Mouse (Mus musculus): Measurements from ENCODE around the gene Lmod3. TPM values are rescaled to one million over a fixed set of nuclear protein-coding genes. Genes with fewer than 3 reads are reported as not detected.

The Lmod3 gene
- polyA plus RNA-seq, 1 experiment from 2014 or later: 0.58 TPM

GRCm38 (mm10) chr6:97292894-97293293 is 40.3 kb upstream of the Lmod3 start:
- no peak overlapping the region for H3K4me2 ChIP-seq (ENCODE audit: low read depth, low read length)
- no peak overlapping the region for H3K27ac ChIP-seq (replicated peaks; ENCODE audit: low read depth, low read length)
- H3K36me3 ChIP-seq (replicated peaks; ENCODE audit: control insufficient read depth, insufficient read depth, low read depth, low read length): no peaks in the 10 kb centered on the region
- H3K9ac ChIP-seq (replicated peaks; ENCODE audit: low read length): no peak overlapping the region
- no peaks in the 10 kb centered on the region for H3K9me3 ChIP-seq (replicated peaks; ENCODE audit: control insufficient read depth, low read length)
- no peaks in the 10 kb centered on the region for H3K4me1 ChIP-seq (ENCODE audit: control insufficient read depth, insufficient read depth, low read length)
- H3K27me3 ChIP-seq (ENCODE audit: control insufficient read depth, insufficient read depth, low read length): no peaks in the 10 kb centered on the region
- no peak for ATAC-seq (replicated peaks; ENCODE audit: insufficient number of reproducible peaks, low FRiP score, low TSS enrichment, low read depth)
- 77% methylated on average over 5 of the region's 5 CpGs for whole genome bisulfite sequencing
- no peak overlapping the region for H3K4me3 ChIP-seq (ENCODE audit: low read depth, low read length)
- DNase-seq (ENCODE audit: low spot score): no peak

- Histone ChIP-seq H3K4me2 (ENCODE audit: low read depth, low read length) (no peak overlapping the region), H3K36me3 (replicated peaks; ENCODE audit: control insufficient read depth, insufficient read depth, low read depth, low read length) (no peaks in the 10 kb centered on the region), H3K27ac (replicated peaks; ENCODE audit: low read depth, low read length) (no peak overlapping the region), H3K27me3 (ENCODE audit: control insufficient read depth, insufficient read depth, low read length) (no peaks in the 10 kb centered on the region), H3K9me3 (replicated peaks; ENCODE audit: control insufficient read depth, low read length) (no peaks in the 10 kb centered on the region), H3K4me3 (ENCODE audit: low read depth, low read length) (no peak overlapping the region), H3K9ac (replicated peaks; ENCODE audit: low read length) (no peak overlapping the region), H3K4me1 (ENCODE audit: control insufficient read depth, insufficient read depth, low read length) (no peaks in the 10 kb centered on the region)
- no peak for ATAC-seq (replicated peaks; ENCODE audit: insufficient number of reproducible peaks, low FRiP score, low TSS enrichment, low read depth)
- 90% methylated on average over 3 of the region's 3 CpGs for WGBS
- DNase-seq (ENCODE audit: low spot score): no peak
Measured at GRCm38 (mm10) chr6:97292096-97292495, 39.5 kb upstream of the Lmod3 start.

- Histone ChIP-seq H3K36me3 (replicated peaks; ENCODE audit: control insufficient read depth, insufficient read depth, low read depth, low read length) (no peaks in the 10 kb centered on the region), H3K4me1 (ENCODE audit: control insufficient read depth, insufficient read depth, low read length) (no peaks in the 10 kb centered on the region), H3K9ac (replicated peaks; ENCODE audit: low read length) (no peak overlapping the region), H3K9me3 (replicated peaks; ENCODE audit: control insufficient read depth, low read length) (no peaks in the 10 kb centered on the region), H3K27me3 (ENCODE audit: control insufficient read depth, insufficient read depth, low read length) (no peaks in the 10 kb centered on the region), H3K4me3 (ENCODE audit: low read depth, low read length) (no peak overlapping the region), H3K27ac (replicated peaks; ENCODE audit: low read depth, low read length) (no peak overlapping the region; the same call in 1 of the 2 replicates), H3K4me2 (ENCODE audit: low read depth, low read length) (no peak overlapping the region)
- ATAC-seq (replicated peaks; ENCODE audit: insufficient number of reproducible peaks, low FRiP score, low TSS enrichment, low read depth): no peak
- DNase-seq (ENCODE audit: low spot score): no peak
- 77% methylated on average over 21 of the region's 21 CpGs for WGBS
Measured at GRCm38 (mm10) chr6:97291159-97291908, 38.8 kb upstream of the Lmod3 start.

GRCm38 (mm10) chr6:97290687-97291086 is 38.1 kb upstream of the Lmod3 start:
- H3K36me3 ChIP-seq (replicated peaks; ENCODE audit: control insufficient read depth, insufficient read depth, low read depth, low read length): no peaks in the 10 kb centered on the region
- no peak for DNase-seq (ENCODE audit: low spot score)
- 74% methylated on average over 3 of the region's 3 CpGs for WGBS
- H3K4me2 ChIP-seq (ENCODE audit: low read depth, low read length): no peak overlapping the region
- ATAC-seq (replicated peaks; ENCODE audit: insufficient number of reproducible peaks, low FRiP score, low TSS enrichment, low read depth): no peak
- no peaks in the 10 kb centered on the region for H3K27me3 ChIP-seq (ENCODE audit: control insufficient read depth, insufficient read depth, low read length)
- H3K27ac ChIP-seq (replicated peaks; ENCODE audit: low read depth, low read length): no peak overlapping the region
- H3K9me3 ChIP-seq (replicated peaks; ENCODE audit: control insufficient read depth, low read length): no peaks in the 10 kb centered on the region
- H3K4me1 ChIP-seq (ENCODE audit: control insufficient read depth, insufficient read depth, low read length): no peaks in the 10 kb centered on the region
- H3K9ac ChIP-seq (replicated peaks; ENCODE audit: low read length): no peak overlapping the region
- H3K4me3 ChIP-seq (ENCODE audit: low read depth, low read length): no peak overlapping the region

- H3K9ac ChIP-seq (replicated peaks; ENCODE audit: low read length): no peak overlapping the region
- ATAC-seq (replicated peaks; ENCODE audit: insufficient number of reproducible peaks, low FRiP score, low TSS enrichment, low read depth) (no peak), DNase-seq (ENCODE audit: low spot score) (no peak)
- no peaks in the 10 kb centered on the region for H3K36me3 ChIP-seq (replicated peaks; ENCODE audit: control insufficient read depth, insufficient read depth, low read depth, low read length)
- no peak overlapping the region for H3K4me3 ChIP-seq (ENCODE audit: low read depth, low read length)
- no peak overlapping the region for H3K4me2 ChIP-seq (ENCODE audit: low read depth, low read length)
- WGBS: 88% methylated on average over 4 of the region's 4 CpGs
- H3K9me3 ChIP-seq (replicated peaks; ENCODE audit: control insufficient read depth, low read length): no peaks in the 10 kb centered on the region
- no peak overlapping the region for H3K27ac ChIP-seq (replicated peaks; ENCODE audit: low read depth, low read length)
- H3K4me1 ChIP-seq (ENCODE audit: control insufficient read depth, insufficient read depth, low read length): no peaks in the 10 kb centered on the region
- H3K27me3 ChIP-seq (ENCODE audit: control insufficient read depth, insufficient read depth, low read length): no peaks in the 10 kb centered on the region
Measured at GRCm38 (mm10) chr6:97289838-97290237, 37.3 kb upstream of the Lmod3 start.

GRCm38 (mm10) chr6:97289316-97289820 is 36.8 kb upstream of the Lmod3 start:
- no peak overlapping the region for H3K4me2 ChIP-seq (ENCODE audit: low read depth, low read length)
- no peak overlapping the region for H3K27ac ChIP-seq (replicated peaks; ENCODE audit: low read depth, low read length)
- no peak overlapping the region for H3K9ac ChIP-seq (replicated peaks; ENCODE audit: low read length)
- H3K27me3 ChIP-seq (ENCODE audit: control insufficient read depth, insufficient read depth, low read length): no peaks in the 10 kb centered on the region
- no peak for ATAC-seq (replicated peaks; ENCODE audit: insufficient number of reproducible peaks, low FRiP score, low TSS enrichment, low read depth)
- no peaks in the 10 kb centered on the region for H3K4me1 ChIP-seq (ENCODE audit: control insufficient read depth, insufficient read depth, low read length)
- no peaks in the 10 kb centered on the region for H3K9me3 ChIP-seq (replicated peaks; ENCODE audit: control insufficient read depth, low read length)
- H3K4me3 ChIP-seq (ENCODE audit: low read depth, low read length): no peak overlapping the region
- no peak for DNase-seq (ENCODE audit: low spot score)
- 53% methylated on average over 10 of the region's 10 CpGs for WGBS
- no peaks in the 10 kb centered on the region for H3K36me3 ChIP-seq (replicated peaks; ENCODE audit: control insufficient read depth, insufficient read depth, low read depth, low read length)

- Histone ChIP-seq H3K27ac (replicated peaks; ENCODE audit: low read depth, low read length) (no peak overlapping the region), H3K9ac (replicated peaks; ENCODE audit: low read length) (no peak overlapping the region), H3K4me2 (ENCODE audit: low read depth, low read length) (no peak overlapping the region), H3K9me3 (replicated peaks; ENCODE audit: control insufficient read depth, low read length) (no peaks in the 10 kb centered on the region), H3K4me1 (ENCODE audit: control insufficient read depth, insufficient read depth, low read length) (no peaks in the 10 kb centered on the region), H3K27me3 (ENCODE audit: control insufficient read depth, insufficient read depth, low read length) (no peaks in the 10 kb centered on the region), H3K36me3 (replicated peaks; ENCODE audit: control insufficient read depth, insufficient read depth, low read depth, low read length) (no peaks in the 10 kb centered on the region), H3K4me3 (ENCODE audit: low read depth, low read length) (no peak overlapping the region)
- no peak for ATAC-seq (replicated peaks; ENCODE audit: insufficient number of reproducible peaks, low FRiP score, low TSS enrichment, low read depth)
- no peak for DNase-seq (ENCODE audit: low spot score)
- 64% methylated on average over 19 of the region's 19 CpGs for WGBS
Measured at GRCm38 (mm10) chr6:97288047-97288855, 35.7 kb upstream of the Lmod3 start.

GRCm38 (mm10) chr6:97286332-97286731 is 33.8 kb upstream of the Lmod3 start:
- ATAC-seq (replicated peaks; ENCODE audit: insufficient number of reproducible peaks, low FRiP score, low TSS enrichment, low read depth): no peak
- no peaks in the 10 kb centered on the region for H3K36me3 ChIP-seq (replicated peaks; ENCODE audit: control insufficient read depth, insufficient read depth, low read depth, low read length)
- no peak overlapping the region for H3K4me3 ChIP-seq (ENCODE audit: low read depth, low read length)
- DNase-seq (ENCODE audit: low spot score): no peak
- H3K9ac ChIP-seq (replicated peaks; ENCODE audit: low read length): no peak overlapping the region
- no peak overlapping the region for H3K4me2 ChIP-seq (ENCODE audit: low read depth, low read length)
- no peak overlapping the region for H3K27ac ChIP-seq (replicated peaks; ENCODE audit: low read depth, low read length)
- 90% methylated on average over 5 of the region's 5 CpGs for WGBS
- H3K9me3 ChIP-seq (replicated peaks; ENCODE audit: control insufficient read depth, low read length): no peaks in the 10 kb centered on the region
- no peaks in the 10 kb centered on the region for H3K4me1 ChIP-seq (ENCODE audit: control insufficient read depth, insufficient read depth, low read length)
- no peaks in the 10 kb centered on the region for H3K27me3 ChIP-seq (ENCODE audit: control insufficient read depth, insufficient read depth, low read length)

All from embryonic facial prominence, embryonic 11.5 days (tissue).